Mouse (Mus musculus): ENCODE data around the gene Tnfaip6. TPM values are rescaled to one million over a fixed set of nuclear protein-coding genes. Genes with fewer than 3 reads are reported as not detected.

Tnfaip6 gene
- polyA plus RNA-seq, 1 experiment from 2014 or later: 4.3 TPM

DNA sequence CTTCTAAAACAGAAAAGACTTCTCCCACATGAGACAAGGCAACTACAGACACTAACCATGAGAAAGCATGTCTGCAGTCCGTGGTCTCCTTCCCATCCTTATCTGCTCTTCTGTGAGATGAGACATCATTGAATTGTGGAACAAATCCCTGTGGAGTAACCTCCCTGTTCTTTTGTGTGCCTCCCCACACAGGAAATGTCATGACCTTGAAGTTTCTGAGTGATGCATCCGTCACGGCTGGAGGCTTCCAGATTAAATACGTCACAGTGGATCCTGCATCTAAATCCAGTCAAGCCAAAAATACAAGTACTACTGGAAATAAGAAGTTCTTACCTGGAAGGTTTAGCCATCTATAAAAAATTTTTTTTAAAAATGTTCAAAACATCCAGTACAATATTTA is 17.8 kb downstream of the Tnfaip6 start:
- Histone ChIP-seq H3K9ac (no peak overlapping the region), H3K4me1 (no peaks in the 10 kb centered on the region), H3K36me3 (no peaks in the 10 kb centered on the region), H3K27ac (no peak overlapping the region), H3K27me3 (replicated peaks) (no peaks in the 10 kb centered on the region), H3K4me3 (replicated peaks) (no peak overlapping the region), H3K4me2 (no peak overlapping the region), H3K9me3 (no peaks in the 10 kb centered on the region)
- no peak for ATAC-seq (ENCODE audit: insufficient read depth, low FRiP score, low read depth)
- 46% methylated on average over 4 of the region's 4 CpGs for WGBS

DNA sequence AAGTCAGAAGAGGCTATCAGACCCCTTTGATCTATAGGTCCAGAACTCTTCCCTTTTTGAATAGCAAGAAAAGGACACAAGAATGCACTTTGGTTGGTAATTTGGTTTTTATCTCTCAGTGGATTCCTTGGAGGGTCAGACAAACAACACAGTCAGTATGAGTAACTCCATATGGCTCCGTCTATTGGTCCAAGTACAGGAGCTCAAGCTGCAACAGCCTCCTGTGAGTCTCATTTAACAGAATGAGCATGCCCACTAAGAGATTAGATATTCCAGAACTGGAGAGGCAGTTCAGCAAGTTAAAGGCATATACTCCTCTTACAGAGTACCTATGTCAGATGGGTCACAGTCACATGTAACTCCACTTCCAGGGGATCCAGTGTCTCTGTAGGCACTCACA is 19.3 kb downstream of the Tnfaip6 start:
- Histone ChIP-seq H3K4me1 (no peaks in the 10 kb centered on the region), H3K36me3 (no peaks in the 10 kb centered on the region), H3K4me3 (replicated peaks) (no peak overlapping the region), H3K9me3 (no peaks in the 10 kb centered on the region), H3K9ac (no peak overlapping the region), H3K27ac (no peak overlapping the region), H3K27me3 (replicated peaks) (no peaks in the 10 kb centered on the region), H3K4me2 (no peak overlapping the region)
- 67% methylated on average over 1 of the region's 1 CpGs for WGBS
- no peak for ATAC-seq (ENCODE audit: insufficient read depth, low FRiP score, low read depth)

- H3K4me3 ChIP-seq (replicated peaks): no peak overlapping the region
- H3K36me3 ChIP-seq: no peaks in the 10 kb centered on the region
- ATAC-seq (ENCODE audit: insufficient read depth, low FRiP score, low read depth): no peak
- H3K9me3 ChIP-seq: no peaks in the 10 kb centered on the region
- H3K4me1 ChIP-seq: no peaks in the 10 kb centered on the region
- H3K9ac ChIP-seq: no peak overlapping the region
- no peak overlapping the region for H3K27ac ChIP-seq
- H3K4me2 ChIP-seq: no peak overlapping the region
- no peaks in the 10 kb centered on the region for H3K27me3 ChIP-seq (replicated peaks)
Observed at GRCm38 (mm10) chr2:52057681-52058080, 19.9 kb downstream of the Tnfaip6 start.

DNA sequence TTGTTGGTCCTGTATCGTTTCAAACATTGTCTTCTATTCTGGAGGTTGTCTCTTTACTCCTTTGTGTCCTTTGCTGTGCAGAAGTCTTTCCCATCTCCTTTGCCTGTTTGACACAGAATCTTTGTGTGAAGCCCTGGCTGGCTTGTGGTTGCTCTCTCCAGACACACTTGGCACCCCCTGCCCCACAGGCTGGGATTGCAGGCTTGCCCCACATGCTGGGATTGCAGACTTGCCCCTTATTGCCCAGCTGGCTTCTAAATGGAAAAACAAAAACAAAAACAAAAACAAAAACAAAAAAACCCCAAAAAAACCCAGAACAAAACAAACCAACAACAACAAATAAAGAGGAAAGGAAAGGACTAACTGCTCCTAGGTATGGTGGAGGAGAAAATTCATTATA is 30.8 kb downstream of the Tnfaip6 start:
- ATAC-seq (ENCODE audit: insufficient read depth, low FRiP score, low read depth): no peak
- WGBS: 79% methylated on average over 1 of the region's 1 CpGs
- no peak overlapping the region for H3K27ac ChIP-seq

GRCm38 (mm10) chr2:52070816-52071215 is 33.0 kb downstream of the Tnfaip6 start:
- ATAC-seq (ENCODE audit: insufficient read depth, low FRiP score, low read depth): no peak
- WGBS: 87% methylated on average over 5 of the region's 5 CpGs
- H3K9ac ChIP-seq: no peak overlapping the region
- no peaks in the 10 kb centered on the region for H3K4me1 ChIP-seq
- no peaks in the 10 kb centered on the region for H3K9me3 ChIP-seq
- no peaks in the 10 kb centered on the region for H3K27me3 ChIP-seq (replicated peaks)
- 0 out of 2 replicates have a peak, but pooled peaks cover 4% of the 10 kb centered on the region for H3K36me3 ChIP-seq
- H3K27ac ChIP-seq: no peak overlapping the region
- H3K4me2 ChIP-seq: no peak overlapping the region
- H3K4me3 ChIP-seq (replicated peaks): no peak overlapping the region

More for the DNA sequence above, 30.8 kb downstream of the Tnfaip6 start:
- Histone ChIP-seq H3K9me3 (no peaks in the 10 kb centered on the region), H3K9ac (no peak overlapping the region), H3K4me1 (no peaks in the 10 kb centered on the region), H3K4me3 (replicated peaks) (no peak overlapping the region), H3K27me3 (replicated peaks) (no peaks in the 10 kb centered on the region), H3K4me2 (no peak overlapping the region), H3K36me3 (no peaks in the 10 kb centered on the region)

DNA sequence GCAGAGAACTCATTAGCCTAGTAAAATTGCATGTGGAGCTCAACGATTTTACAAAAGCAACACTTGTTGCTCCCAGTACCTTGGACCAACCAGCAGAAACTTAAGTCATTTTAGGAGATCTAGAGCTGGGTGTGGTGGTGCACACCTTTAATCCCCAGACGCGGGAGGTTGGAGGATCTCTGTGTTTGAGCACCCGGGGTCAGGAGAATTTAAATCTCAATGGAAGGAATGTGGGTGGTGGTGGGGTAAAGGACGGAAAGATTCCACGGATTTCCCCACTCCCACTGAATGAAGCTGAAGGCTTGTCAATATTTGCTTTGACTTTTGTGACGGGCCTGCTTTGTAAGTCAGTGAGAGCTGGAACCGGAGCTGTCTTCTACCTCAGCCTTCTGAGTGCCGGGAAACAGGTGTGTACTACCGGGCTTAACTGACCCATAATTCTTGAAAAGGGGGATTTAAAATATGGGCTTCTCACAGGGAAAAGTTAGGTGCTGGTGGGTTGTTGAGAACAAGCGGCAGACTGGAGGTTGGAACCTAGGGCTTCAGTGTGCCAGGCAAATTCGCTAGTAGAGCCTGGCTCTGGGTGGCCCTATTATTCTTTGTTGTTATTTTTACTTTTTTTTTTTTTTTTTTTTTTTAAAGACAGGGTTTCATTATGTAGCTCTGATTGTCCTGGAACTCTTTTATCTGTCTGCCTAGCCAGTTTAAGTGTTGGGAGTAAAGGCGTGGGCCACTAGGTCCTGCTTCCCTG is 33.6 kb downstream of the Tnfaip6 start:
- Histone ChIP-seq H3K36me3 (0 out of 2 replicates have a peak, but pooled peaks cover 4% of the 10 kb centered on the region), H3K4me1 (no peaks in the 10 kb centered on the region), H3K9ac (no peak overlapping the region), H3K4me2 (peak overlapping the region; percentile 65), H3K9me3 (no peaks in the 10 kb centered on the region), H3K4me3 (replicated peaks) (no peak overlapping the region), H3K27ac (peak overlapping the region; percentile 3; the same call in 1 of the 2 replicates), H3K27me3 (replicated peaks) (no peaks in the 10 kb centered on the region)
- 53% methylated on average over 13 of the region's 13 CpGs for WGBS
- ATAC-seq (ENCODE audit: insufficient read depth, low FRiP score, low read depth): no peak

DNA sequence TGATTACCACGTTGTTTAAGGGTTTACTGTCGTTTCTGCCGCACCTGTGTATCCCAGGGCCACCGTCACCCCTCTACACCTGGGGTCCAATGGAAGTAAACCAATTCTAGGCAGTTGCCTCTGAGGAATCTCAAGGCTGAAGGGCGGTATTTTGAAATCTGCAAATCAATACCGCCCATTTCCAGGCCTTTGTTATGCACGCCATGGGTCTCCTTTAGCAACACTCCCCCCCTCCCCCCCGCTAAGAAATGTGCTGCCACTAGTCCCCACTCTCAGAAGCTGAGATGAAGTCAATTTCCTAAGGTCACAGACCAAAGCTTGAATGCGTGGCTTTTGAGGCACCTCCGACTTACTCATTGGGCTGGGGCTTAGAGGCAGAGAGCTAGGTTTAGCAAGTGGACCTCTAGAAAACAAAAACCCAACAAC is 34.3 kb downstream of the Tnfaip6 start:
- H3K27ac ChIP-seq: peak overlapping the region; percentile 92
- no peaks in the 10 kb centered on the region for H3K4me1 ChIP-seq
- 9% methylated on average over 10 of the region's 10 CpGs for WGBS
- H3K4me2 ChIP-seq: peak overlapping the region; percentile 65
- no peaks in the 10 kb centered on the region for H3K9me3 ChIP-seq
- peak overlapping the region; percentile 99 for H3K4me3 ChIP-seq (replicated peaks)
- no peaks in the 10 kb centered on the region for H3K27me3 ChIP-seq (replicated peaks)
- peak; percentile 15; the same call in 1 of the 2 replicates for ATAC-seq (ENCODE audit: insufficient read depth, low FRiP score, low read depth)
- H3K36me3 ChIP-seq: 0 out of 2 replicates have a peak, but pooled peaks cover 4% of the 10 kb centered on the region
- H3K9ac ChIP-seq: no peak overlapping the region

DNA sequence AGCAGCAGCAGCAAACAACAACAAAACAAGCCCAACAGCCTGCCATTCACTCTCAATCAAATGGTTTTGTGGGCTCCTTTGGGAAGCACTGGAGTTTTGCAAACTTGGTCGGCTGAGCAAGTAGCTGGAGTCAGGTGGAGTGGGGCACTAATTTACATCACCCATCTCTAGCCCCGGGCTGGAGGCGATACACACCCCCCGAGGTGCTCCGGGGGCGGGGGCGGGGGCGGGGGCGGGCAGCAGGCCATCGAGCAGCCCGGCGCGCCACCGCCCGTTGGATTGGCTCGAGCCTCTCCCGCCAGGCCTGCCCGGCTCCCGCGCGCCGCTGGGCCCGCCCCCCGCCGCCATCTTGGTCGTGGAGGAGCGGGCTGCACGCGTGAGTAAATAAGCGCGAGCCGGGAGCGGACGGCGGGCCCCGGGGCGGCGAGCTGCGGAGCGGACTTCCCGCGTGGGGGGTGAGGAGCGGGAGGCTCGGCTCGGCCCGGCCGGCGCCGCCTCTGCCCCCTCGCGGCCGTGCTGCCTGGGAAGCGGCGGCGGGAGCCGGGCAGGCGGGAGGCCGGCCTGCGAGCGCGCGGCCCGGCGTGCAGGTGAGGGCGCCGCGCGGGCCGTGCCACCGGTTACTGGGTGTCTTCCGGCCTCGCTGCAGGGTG is 34.8 kb downstream of the Tnfaip6 start, which contains the start of gene Rif1:
Rif1 (plus strand) TSS at position 342 of the 650 bp plus-strand sequence.
- Histone ChIP-seq H3K27me3 (replicated peaks) (no peaks in the 10 kb centered on the region), H3K9ac (peak within 1 kb of the TSS; percentile 94), H3K4me3 (replicated peaks) (peak within 1 kb of the TSS; percentile 99), H3K9me3 (no peaks in the 10 kb centered on the region), H3K4me1 (no peaks in the 10 kb centered on the region), H3K36me3 (0 out of 2 replicates have a peak, but pooled peaks cover 4% of the 10 kb centered on the region), H3K27ac (peak within 1 kb of the TSS; percentile 92), H3K4me2 (peak within 1 kb of the TSS; percentile 65)
- ATAC-seq (ENCODE audit: insufficient read depth, low FRiP score, low read depth): peak; percentile 92
- WGBS: under 1% methylated on average over 29 of the region's 72 CpGs

- ATAC-seq (ENCODE audit: insufficient read depth, low FRiP score, low read depth): no peak
Observed at GRCm38 (mm10) chr2:52073141-52073904, 35.5 kb downstream of the Tnfaip6 start.

DNA sequence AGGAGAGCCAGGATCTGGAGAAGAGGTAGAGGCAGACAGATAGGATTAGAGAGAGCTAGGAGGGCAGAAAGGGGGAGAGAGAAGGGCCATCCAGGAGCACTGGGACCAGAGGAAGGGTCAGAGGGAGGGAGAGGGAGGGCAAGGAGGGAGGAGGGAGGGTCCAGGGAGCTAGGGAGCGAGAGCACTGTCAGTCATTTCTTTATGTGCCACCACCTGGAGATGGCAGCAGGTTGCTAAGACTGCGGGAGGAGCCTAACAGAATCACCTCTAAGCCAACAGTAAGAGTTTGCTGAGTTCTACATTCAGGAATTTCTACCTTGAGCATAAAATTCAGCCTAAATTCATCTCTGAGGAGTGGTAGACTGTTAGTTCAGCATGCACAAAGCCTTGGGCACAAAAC is 40.9 kb downstream of the Tnfaip6 start:
- no peaks in the 10 kb centered on the region for H3K4me1 ChIP-seq
- 79% methylated on average over 2 of the region's 2 CpGs for WGBS
- peaks cover 14% of the 10 kb centered on the region; the same call in 1 of the 2 replicates for H3K36me3 ChIP-seq
- H3K9ac ChIP-seq: no peak overlapping the region
- H3K4me2 ChIP-seq: no peak overlapping the region
- H3K9me3 ChIP-seq: no peaks in the 10 kb centered on the region
- H3K4me3 ChIP-seq (replicated peaks): no peak overlapping the region
- no peak overlapping the region for H3K27ac ChIP-seq
- H3K27me3 ChIP-seq (replicated peaks): no peaks in the 10 kb centered on the region
- ATAC-seq (ENCODE audit: insufficient read depth, low FRiP score, low read depth): no peak

More at GRCm38 (mm10) chr2:52073141-52073904, 35.5 kb downstream of the Tnfaip6 start:
- Histone ChIP-seq H3K4me2 (peak overlapping the region; percentile 65), H3K36me3 (0 out of 2 replicates have a peak, but pooled peaks cover 7% of the 10 kb centered on the region), H3K9ac (peak overlapping the region; percentile 94), H3K4me3 (replicated peaks) (peak overlapping the region; percentile 99), H3K4me1 (no peaks in the 10 kb centered on the region), H3K27ac (peak overlapping the region; percentile 92), H3K27me3 (replicated peaks) (no peaks in the 10 kb centered on the region), H3K9me3 (no peaks in the 10 kb centered on the region)
- WGBS: 1% methylated on average over 51 of the region's 56 CpGs

GRCm38 (mm10) chr2:52084013-52084412 is 46.2 kb downstream of the Tnfaip6 start:
- Histone ChIP-seq H3K4me1 (no peaks in the 10 kb centered on the region), H3K9ac (no peak overlapping the region), H3K9me3 (no peaks in the 10 kb centered on the region), H3K4me2 (no peak overlapping the region), H3K27me3 (replicated peaks) (no peaks in the 10 kb centered on the region), H3K27ac (no peak overlapping the region), H3K4me3 (replicated peaks) (no peak overlapping the region), H3K36me3 (peaks cover 24% of the 10 kb centered on the region)
- no peak for ATAC-seq (ENCODE audit: insufficient read depth, low FRiP score, low read depth)
- 93% methylated on average over 3 of the region's 3 CpGs for WGBS

All from stomach, embryonic 15.5 days (tissue).